Mouse (Mus musculus) duodenum, adult 2 months (tissue): ENCODE measurements around the gene Nt5c1a. TPM values are rescaled to one million over a fixed set of nuclear protein-coding genes. Genes with fewer than 3 reads are reported as not detected.

Source experiments
- polyA plus RNA-seq: library from polyadenylated mRNA; depleted of rRNA; stranded (reverse); fragments of >200 nt; gene quantifications from 2 replicates; pipeline ENCODE4 v1.2.3, GENCODE M21; 2012; ENCODE audit warnings: low replicate concordance; rRNA removed

Gene Nt5c1a
- polyA plus RNA-seq, result 0.14 and 0.18 TPM in 2 replicates

DNA sequence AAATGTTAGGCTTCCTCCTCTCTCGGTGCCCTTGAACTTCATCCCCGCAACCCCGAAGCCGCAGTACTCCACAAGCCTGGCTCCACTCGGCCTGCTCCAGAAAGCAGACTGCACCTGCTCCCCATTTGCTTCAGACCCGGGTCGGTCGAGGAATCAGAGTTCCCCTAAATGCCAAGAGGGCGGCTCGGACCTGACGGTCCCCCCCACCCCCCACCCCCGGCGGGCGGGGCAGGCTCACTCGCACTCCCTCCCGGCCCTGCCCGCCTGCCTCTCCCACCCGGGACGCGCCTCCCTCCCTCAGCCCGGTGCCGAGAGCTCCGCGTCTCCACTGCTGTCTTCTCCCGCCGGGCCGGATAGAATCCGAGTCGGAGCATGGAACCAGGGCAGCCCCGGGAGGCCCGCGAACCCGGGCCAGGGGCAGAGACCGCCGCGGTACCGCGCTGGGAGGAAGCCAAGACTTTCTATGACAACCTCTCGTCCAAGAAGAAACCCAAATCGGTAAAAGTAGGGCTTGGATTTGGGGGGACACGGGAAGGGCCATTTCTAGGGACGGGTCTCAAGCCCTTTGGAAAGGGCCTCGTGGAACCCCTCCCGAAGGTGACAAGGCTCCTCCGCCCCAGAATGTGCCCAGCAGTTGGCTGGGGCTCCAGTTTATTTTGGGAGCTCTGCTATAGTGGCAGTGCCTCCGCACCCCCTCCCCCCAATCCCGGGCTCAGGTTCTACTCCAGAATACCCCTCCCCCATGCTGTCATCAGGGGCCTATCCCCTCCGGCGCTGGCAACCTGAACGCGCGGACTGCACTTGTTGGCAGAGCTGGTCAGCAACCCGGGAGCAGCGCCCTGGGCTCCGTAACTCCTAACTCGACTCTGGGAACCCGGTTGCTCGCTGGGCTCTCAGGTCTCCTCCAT, at the start of gene Nt5c1a:
TSS of gene Nt5c1a (plus strand) at position 319 of the 908 bp plus-strand sequence.

DNA sequence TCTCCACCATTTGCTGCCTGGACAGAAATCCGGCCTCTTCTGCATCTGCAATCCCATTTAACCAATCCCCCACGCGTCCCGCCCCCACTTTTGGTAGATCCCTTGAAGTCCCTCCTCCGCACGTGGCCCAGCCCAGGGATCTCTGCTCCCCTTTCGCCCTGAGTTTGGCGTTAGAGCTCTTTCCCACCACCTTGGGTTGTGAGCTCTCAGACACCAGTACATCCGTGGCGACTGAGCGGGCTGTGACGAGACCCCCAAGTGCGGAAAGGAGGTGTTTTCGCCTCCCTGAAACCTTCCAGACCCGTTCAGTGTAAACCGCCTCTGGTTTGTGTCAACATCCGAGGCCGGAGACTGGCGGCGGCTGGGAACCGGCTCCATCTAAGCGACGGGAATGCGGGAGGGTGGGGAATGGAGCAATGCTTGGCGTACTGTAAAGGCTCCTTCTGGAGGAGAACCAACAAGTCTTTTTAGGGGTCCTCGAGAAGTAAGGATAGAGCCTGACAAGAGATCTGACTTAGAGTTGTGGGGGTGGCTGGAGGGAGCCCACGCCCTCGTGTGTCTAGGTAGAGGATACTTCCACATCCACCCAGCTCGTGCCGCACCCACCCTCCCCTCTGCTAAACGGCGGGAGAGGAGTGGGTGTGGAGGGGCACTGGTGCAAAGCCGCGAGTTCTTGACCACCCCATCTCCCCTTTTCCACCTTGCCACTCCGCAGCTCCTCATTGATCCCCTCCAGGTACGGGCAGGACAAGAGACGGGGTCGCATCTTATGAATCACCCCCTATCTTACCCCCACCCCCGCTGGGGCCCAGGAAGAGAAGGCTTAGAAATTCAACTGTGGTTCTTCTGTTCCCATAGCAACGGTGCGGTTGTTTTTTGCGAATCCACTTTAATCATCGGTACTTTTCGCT, 18.7 kb upstream of the Nt5c1a start, which contains the start of gene Hpcal4:
TSS of gene Hpcal4 (plus strand) at position 900 of the 911 bp plus-strand sequence.

DNA sequence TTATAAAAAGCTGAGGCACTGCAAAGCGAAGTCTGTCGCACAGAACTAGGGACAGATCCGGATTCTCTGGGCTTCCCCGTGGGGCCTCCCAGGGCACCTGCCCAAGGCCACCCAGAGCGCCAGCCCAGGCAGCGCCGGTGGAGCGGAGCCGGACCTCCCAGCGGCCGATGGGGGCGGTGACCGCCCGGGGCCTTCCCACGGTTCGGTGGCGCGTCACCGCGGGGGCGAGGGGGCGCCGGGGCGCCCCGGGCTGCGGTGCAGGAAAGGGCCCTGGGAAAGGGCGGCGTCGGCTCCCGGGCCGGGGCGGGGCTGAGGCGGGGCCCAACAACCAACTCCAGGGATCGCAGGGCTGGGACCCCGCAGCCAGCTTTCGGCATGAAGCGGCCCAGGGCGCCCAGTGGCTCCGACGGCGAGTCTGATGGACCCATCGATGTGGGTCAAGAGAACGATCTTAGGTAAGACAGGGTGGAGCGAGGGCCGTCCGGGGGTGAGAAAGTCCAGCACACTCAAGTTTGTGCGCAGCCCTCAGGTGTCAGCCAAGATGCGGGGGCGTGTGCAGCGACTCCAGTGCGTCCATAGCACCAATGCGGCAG, 32.3 kb downstream of the Nt5c1a start, which contains the start of gene Heyl:
TSS of gene Heyl (plus strand) at position 65 of the 593 bp plus-strand sequence.

DNA sequence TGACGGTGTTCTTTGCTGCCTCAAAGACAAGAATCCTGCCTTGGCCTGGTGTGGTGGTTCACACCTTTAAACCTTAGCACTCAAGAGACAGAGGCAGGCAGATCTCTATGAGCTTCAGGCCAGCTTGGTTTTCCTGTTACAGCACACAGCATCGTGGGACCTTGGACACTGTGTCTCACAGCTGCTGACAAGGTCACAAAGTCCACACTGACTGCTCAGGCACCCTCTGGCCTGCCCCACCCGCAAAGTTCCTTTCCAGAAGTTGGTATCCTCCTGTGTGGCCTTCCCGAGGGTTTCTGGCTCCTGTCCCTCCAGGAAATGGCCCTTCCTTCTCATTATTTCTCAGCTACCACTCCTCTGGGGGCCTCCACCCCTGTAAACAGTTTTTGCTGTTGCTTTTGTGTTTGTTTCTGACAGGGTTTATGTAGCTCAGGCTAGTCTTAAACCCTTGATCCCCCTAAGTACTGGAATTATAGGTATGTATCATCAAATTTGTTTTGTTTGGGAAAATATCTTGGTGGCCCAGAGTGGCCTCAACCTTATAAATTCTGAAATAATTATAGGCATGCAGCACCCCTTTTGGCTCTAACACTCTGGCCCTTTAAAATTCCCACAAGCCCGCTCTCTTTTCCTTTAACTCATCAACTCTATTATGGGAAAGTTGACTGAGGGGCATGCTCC, 60.6 kb downstream of the Nt5c1a start, which contains the start of gene Pabpc4:
TSS of gene Pabpc4 (plus strand) at position 631 of the 681 bp plus-strand sequence.

Other genes starting within 250 kb of the Nt5c1a start
- gene Mfsd2a, start 240.3 kb upstream of the Nt5c1a start, polyA plus RNA-seq, result 27.7 and 42.6 TPM in 2 replicates
- gene Mycl, start 205.9 kb upstream of the Nt5c1a start, polyA plus RNA-seq, result 4.6 and 4.7 TPM in 2 replicates
- gene Trit1, start 184.9 kb upstream of the Nt5c1a start, polyA plus RNA-seq, result 1.3 and 1.5 TPM in 2 replicates
- gene Bmp8b, start 96.3 kb upstream of the Nt5c1a start, polyA plus RNA-seq, result 0.42 and 3.5 TPM in 2 replicates
- gene Oxct2b, start 85.2 kb upstream of the Nt5c1a start, polyA plus RNA-seq, result 0.32 TPM in 1 of 2 replicates, not detected in the other
- 6.6 and 7.3 TPM in 2 replicates for gene Ppie, start 61.6 kb upstream of the Nt5c1a start, polyA plus RNA-seq
- 0.43 and 3.0 TPM in 2 replicates for gene Hpcal4, start 18.3 kb upstream of the Nt5c1a start, polyA plus RNA-seq
- gene Heyl, start 32.1 kb downstream of the Nt5c1a start, polyA plus RNA-seq, result 1.1 and 1.3 TPM in 2 replicates
- 118 and 155 TPM in 2 replicates for gene Pabpc4, start 60.8 kb downstream of the Nt5c1a start, polyA plus RNA-seq
- gene Oxct2a, start 122.1 kb downstream of the Nt5c1a start, polyA plus RNA-seq, result 0.21 and 0.74 TPM in 2 replicates
- 5.2 and 31.1 TPM in 2 replicates for gene Bmp8a, start 141.7 kb downstream of the Nt5c1a start, polyA plus RNA-seq